Mouse (Mus musculus) MEL (cell line): ENCODE measurements around the gene Gpc5. TPM values are rescaled to one million over a fixed set of nuclear protein-coding genes. Genes with fewer than 3 reads are reported as not detected.

ENCODE experiments used
- DNase-seq: peaks from one replicate; pipeline ENCODE4 v3.0.0; 2011; ENCODE audit warnings: low read depth, low spot score
- H3K27ac ChIP-seq: 2 replicates; pipeline ENCODE4 v1.5.1; 2012; ENCODE audit warnings: low read depth, mild to moderate bottlenecking, control low read depth, low read length, moderate library complexity; ENCODE audit not compliant: control insufficient read depth
- H3K27me3 ChIP-seq, 2 experiments: fragments of 150-350 bp in 1 of 2; sonication (generic) in 1 of 2; 2 replicates each; pipeline ENCODE4 v1.6.1; 2012; ENCODE audit warnings: low read length in 2 of 2, mild to moderate bottlenecking in 2 of 2, improper control_type of control experiment in 1 of 2, moderate library complexity in 1 of 2; ENCODE audit not compliant: insufficient read depth in 2 of 2, control insufficient read depth in 1 of 2
- H3K36me3 ChIP-seq, 2 experiments: 2 replicates each; pipeline ENCODE4 v1.6.1; 2012 to 2014; ENCODE audit warnings: low read length in 2 of 2, improper control_type of control experiment in 1 of 2, inconsistent platforms in 1 of 2, mild to moderate bottlenecking in 1 of 2; ENCODE audit not compliant: insufficient read depth in 2 of 2, control insufficient read depth in 1 of 2
- H3K4me1 ChIP-seq, 2 experiments: fragments of 150-350 bp in 1 of 2; sonication (generic) in 1 of 2; 2 replicates each; pipeline ENCODE4 v1.6.1; 2012; ENCODE audit warnings: low read length in 2 of 2, improper control_type of control experiment in 1 of 2, mild to moderate bottlenecking in 1 of 2; ENCODE audit not compliant: insufficient read depth in 2 of 2, control insufficient read depth in 1 of 2
- H3K4me3 ChIP-seq, 2 experiments: fragments of 150-350 bp in 1 of 2; sonication (generic) in 1 of 2; 2 replicates each; pipeline ENCODE4 v1.5.1; 2012; ENCODE audit warnings: low read depth in 2 of 2, low read length in 2 of 2, mild to moderate bottlenecking in 2 of 2, moderate library complexity in 2 of 2, control low read depth in 1 of 2, improper control_type of control experiment in 1 of 2; ENCODE audit not compliant: control insufficient read depth in 1 of 2, insufficient read depth in 1 of 2
- H3K79me2 ChIP-seq: 2 replicates; pipeline ENCODE4 v1.6.1; 2012; ENCODE audit warnings: mild to moderate bottlenecking, low read length, moderate library complexity; ENCODE audit not compliant: control insufficient read depth, poor library complexity, insufficient read depth
- H3K9ac ChIP-seq: 2 replicates; pipeline ENCODE4 v1.6.1; 2012; ENCODE audit warnings: low read depth, mild to moderate bottlenecking, control low read depth, low read length, moderate library complexity; ENCODE audit not compliant: control insufficient read depth, poor library complexity, severe bottlenecking
- H3K9me3 ChIP-seq: fragments of 150-350 bp; sonication (generic); replicated peaks from 2 replicates; pipeline ENCODE4 v1.6.1; 2012; ENCODE audit warnings: mild to moderate bottlenecking, low read length, improper control_type of control experiment, moderate library complexity; ENCODE audit not compliant: insufficient read depth
- BHLHE40 ChIP-seq: IDR thresholded peaks from 2 replicates; pipeline ENCODE4 v1.6.1; 2012; ENCODE audit warnings: low read depth, mild to moderate bottlenecking, inconsistent platforms, low read length, improper control_type of control experiment, borderline replicate concordance
- E2F4 ChIP-seq: IDR thresholded peaks from 2 replicates; pipeline ENCODE4 v1.6.1; 2011; ENCODE audit warnings: low read depth, low read length, improper control_type of control experiment, borderline replicate concordance
- ELF1 ChIP-seq: IDR thresholded peaks from 2 replicates; pipeline ENCODE4 v1.6.1; 2014; ENCODE audit warnings: low read depth, mild to moderate bottlenecking, inconsistent platforms, low read length, improper control_type of control experiment, moderate library complexity
- EP300 ChIP-seq, 2 experiments: IDR thresholded peaks; 2 replicates each; pipeline ENCODE4 v1.6.1; 2011; ENCODE audit warnings: improper control_type of control experiment in 2 of 2, low read length in 2 of 2, low read depth in 1 of 2, mild to moderate bottlenecking in 1 of 2
- ETS1 ChIP-seq: IDR thresholded peaks from 2 replicates; pipeline ENCODE4 v1.6.1; 2012; ENCODE audit warnings: low read depth, mild to moderate bottlenecking, inconsistent platforms, low read length, improper control_type of control experiment, moderate library complexity
- GABPA ChIP-seq: IDR thresholded peaks from 2 replicates; pipeline ENCODE4 v1.6.1; 2012; ENCODE audit warnings: low read depth, mild to moderate bottlenecking, inconsistent platforms, low read length, improper control_type of control experiment, moderate library complexity
- KAT2A ChIP-seq: conservative IDR thresholded peaks from 2 replicates; pipeline ENCODE4 v1.6.1; 2012; ENCODE audit warnings: low read depth, low read length, improper control_type of control experiment, inconsistent platforms
- MAZ ChIP-seq: IDR thresholded peaks from 2 replicates; pipeline ENCODE4 v1.6.1; 2012; ENCODE audit warnings: low read depth, mild to moderate bottlenecking, inconsistent platforms, low read length, improper control_type of control experiment
- MEF2A ChIP-seq: IDR thresholded peaks from 2 replicates; pipeline ENCODE4 v1.6.1; 2014; ENCODE audit warnings: low read depth, mild to moderate bottlenecking, inconsistent platforms, low read length, improper control_type of control experiment; ENCODE audit not compliant: poor library complexity, insufficient replicate concordance, severe bottlenecking; ENCODE audit errors: extremely low read depth
- NRF1 ChIP-seq: IDR thresholded peaks from 2 replicates; pipeline ENCODE4 v1.6.1; 2014; ENCODE audit warnings: low read depth, mild to moderate bottlenecking, inconsistent platforms, low read length, improper control_type of control experiment, moderate library complexity; ENCODE audit not compliant: poor library complexity, insufficient read depth, severe bottlenecking
- POLR2A ChIP-seq, 2 experiments: IDR thresholded peaks; 2 replicates each; pipeline ENCODE4 v1.6.1; 2011 to 2012; ENCODE audit warnings: low read length in 2 of 2, mild to moderate bottlenecking in 2 of 2, control low read depth in 1 of 2, improper control_type of control experiment in 1 of 2, low read depth in 1 of 2, moderate library complexity in 1 of 2; ENCODE audit not compliant: control insufficient read depth in 1 of 2, insufficient read depth in 1 of 2, poor library complexity in 1 of 2
- POLR2AphosphoS2 ChIP-seq: IDR thresholded peaks from 2 replicates; pipeline ENCODE4 v1.6.1; 2011; ENCODE audit warnings: low read length, improper control_type of control experiment
- POLR2AphosphoS5 ChIP-seq: IDR thresholded peaks from 2 replicates; pipeline ENCODE4 v1.6.1; 2012; ENCODE audit warnings: low read depth, borderline replicate concordance, mild to moderate bottlenecking, inconsistent platforms, low read length, moderate library complexity, mixed read lengths
- RCOR1 ChIP-seq: IDR thresholded peaks from 2 replicates; pipeline ENCODE4 v1.6.1; 2012; ENCODE audit warnings: low read depth, mild to moderate bottlenecking, inconsistent platforms, low read length, improper control_type of control experiment
- SMC3 ChIP-seq: IDR thresholded peaks from 2 replicates; pipeline ENCODE4 v1.6.1; 2011; ENCODE audit warnings: low read depth, low read length, improper control_type of control experiment
- TBP ChIP-seq: IDR thresholded peaks from 2 replicates; pipeline ENCODE4 v1.8.0; 2011; ENCODE audit warnings: low read depth, low read length, improper control_type of control experiment
- TCF12 ChIP-seq: IDR thresholded peaks from 2 replicates; pipeline ENCODE4 v1.6.1; 2014; ENCODE audit warnings: low read depth, mild to moderate bottlenecking, inconsistent platforms, low read length, improper control_type of control experiment, moderate library complexity
- USF1 ChIP-seq: IDR thresholded peaks from 2 replicates; pipeline ENCODE4 v1.6.1; 2014; ENCODE audit warnings: low read depth, mild to moderate bottlenecking, inconsistent platforms, low read length, improper control_type of control experiment, moderate library complexity
- ZKSCAN1 ChIP-seq: IDR thresholded peaks from 2 replicates; pipeline ENCODE4 v1.6.1; 2012; ENCODE audit warnings: low read depth, mild to moderate bottlenecking, inconsistent platforms, low read length, improper control_type of control experiment, moderate library complexity
- ZMIZ1 ChIP-seq: IDR thresholded peaks from 2 replicates; pipeline ENCODE4 v1.6.1; 2012; ENCODE audit warnings: low read depth, mild to moderate bottlenecking, inconsistent platforms, low read length, improper control_type of control experiment, moderate library complexity
- ZNF384 ChIP-seq: IDR thresholded peaks from 2 replicates; pipeline ENCODE4 v1.6.1; 2012; ENCODE audit warnings: low read depth, mild to moderate bottlenecking, inconsistent platforms, low read length, improper control_type of control experiment
- polyA plus RNA-seq, 2 experiments: library from polyadenylated mRNA; stranded (reverse) in 1 of 2; unstranded in 1 of 2; fragments of >175 nt in 1 of 2; fragments of >200 nt in 1 of 2; gene quantifications; 2 replicates each; pipeline versions ENCODE4 v1.2.1 to v1.2.4; 2012; ENCODE audit warnings: low replicate concordance in 2 of 2, low read depth in 1 of 2; ENCODE audit not compliant: insufficient read length in 2 of 2, insufficient read depth in 1 of 2, missing spikeins in 1 of 2
- total RNA-seq: library from RNA; depleted of rRNA; stranded (reverse); fragments of 300-350 nt; gene quantifications from 2 replicates; pipeline ENCODE4 v1.2.3, GENCODE M21; 2012

The Gpc5 gene
- total and polyA plus RNA-seq, 3 experiments = not detected

- Histone ChIP-seq H3K4me1 (no peaks in the 10 kb centered on the region), H3K36me3 (no peaks in the 10 kb centered on the region), H3K79me2 (no peaks in the 10 kb centered on the region), H3K27ac (no peak overlapping the region), H3K9ac (no peak overlapping the region), H3K9me3 (no peaks in the 10 kb centered on the region), H3K4me3 (no peak overlapping the region), H3K27me3 (no peaks in the 10 kb centered on the region)
- TF ChIP-seq ETS1 (no peak), NRF1 (no peak), ZKSCAN1 (no peak)
- no peak for DNase-seq
These were observed 1166.1 kb downstream of the Gpc5 start for GRCm38 (mm10) chr14:116258126-116258525.

- H3K36me3 ChIP-seq = no peaks in the 10 kb centered on the region
- H3K4me3 ChIP-seq = no peak overlapping the region
- TF ChIP-seq POLR2AphosphoS2 (no peak), RCOR1 (no peak), ZKSCAN1 (no peak), TCF12 (no peak), ZMIZ1 (no peak), EP300 (IDR thresholded peaks at IDR 0.05; ENCODE audit: low read depth in 1 of 2, low read length in 2 of 2) (no peak), MEF2A (no peak), SMC3 (no peak), POLR2A (IDR thresholded peaks at IDR 0.05; ENCODE audit: control insufficient read depth in 1 of 2, insufficient read depth in 1 of 2, low read depth in 1 of 2, low read length in 2 of 2, poor library complexity in 1 of 2) (no peak), ZNF384 (no peak), ELF1 (no peak), POLR2AphosphoS5 (no peak), BHLHE40 (no peak)
- no peak overlapping the region for H3K27ac ChIP-seq
- H3K4me1 ChIP-seq = no peaks in the 10 kb centered on the region
- no peaks in the 10 kb centered on the region for H3K27me3 ChIP-seq
- no peak for DNase-seq
- H3K9ac ChIP-seq = no peak overlapping the region
- H3K79me2 ChIP-seq = no peaks in the 10 kb centered on the region
- H3K9me3 ChIP-seq = no peaks in the 10 kb centered on the region
These were observed 1216.5 kb downstream of the Gpc5 start for GRCm38 (mm10) chr14:116308541-116308940.

DNA sequence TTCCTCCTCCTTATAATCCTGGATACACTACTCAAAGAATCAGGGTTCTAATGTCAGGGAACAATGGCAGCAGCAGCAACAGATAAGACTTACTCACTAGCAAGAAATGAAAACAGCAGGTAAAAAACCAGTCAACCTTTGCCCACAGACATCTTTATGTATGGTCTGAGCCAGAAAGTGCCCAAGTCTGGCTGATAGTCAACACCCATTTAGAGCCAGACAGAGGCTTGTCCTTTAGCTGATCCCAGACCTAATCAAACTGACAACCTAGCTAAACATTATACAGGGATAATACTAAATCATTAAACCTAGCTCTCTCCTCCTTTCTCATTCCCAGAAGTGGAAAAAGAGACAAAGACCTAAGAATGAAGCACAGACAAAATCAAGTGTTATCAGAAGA lies 1225.5 kb downstream of the Gpc5 start:
- Histone ChIP-seq H3K9ac (no peak overlapping the region), H3K27ac (no peak overlapping the region), H3K4me1 (no peaks in the 10 kb centered on the region), H3K79me2 (no peaks in the 10 kb centered on the region), H3K4me3 (no peak overlapping the region), H3K9me3 (no peaks in the 10 kb centered on the region), H3K27me3 (no peaks in the 10 kb centered on the region), H3K36me3 (no peaks in the 10 kb centered on the region)
- no peak for TF ChIP-seq POLR2AphosphoS2
- no peak for TF ChIP-seq MAZ
- TF ChIP-seq USF1 = no peak
- TF ChIP-seq GABPA = no peak
- TF ChIP-seq EP300 (IDR thresholded peaks at IDR 0.05; ENCODE audit: low read depth in 1 of 2, low read length in 2 of 2) = no peak
- no peak for TF ChIP-seq E2F4
- TF ChIP-seq TBP = no peak
- no peak for TF ChIP-seq KAT2A
- TF ChIP-seq MEF2A = no peak
- no peak for DNase-seq
